Mouse (Mus musculus) urinary bladder, postnatal 25 days (tissue): ENCODE measurements at regions not wholly inside any gene's neighbourhood (a gene's known extent, or its start where the extent isn't known, plus 50 kb on each side); places are given as distances from the start of the nearest gene placed in this dataset.

Experiments
- DNase-seq: peaks from one replicate; pipeline ENCODE4 v3.0.0; 2022; ENCODE audit warnings: low spot score

DNA sequence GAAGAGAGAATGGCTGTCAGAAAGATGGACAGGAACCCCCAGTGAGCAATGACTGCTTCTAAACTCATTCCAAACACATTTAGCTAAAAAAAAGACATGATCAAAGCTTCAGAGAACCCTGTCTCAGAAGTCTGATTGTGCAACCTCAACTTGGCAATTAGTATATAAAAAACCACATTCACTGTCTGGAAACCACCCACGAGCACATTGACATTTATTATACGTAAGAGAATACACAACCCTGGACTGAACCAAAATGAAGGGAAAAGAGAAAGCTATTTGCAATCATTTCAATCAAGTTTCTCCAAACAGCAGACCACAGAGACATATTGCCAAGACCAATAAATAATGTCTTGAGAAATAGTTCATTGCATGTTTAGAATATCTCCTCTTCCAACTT, 820.7 kb upstream of the Adgrl2 start:
- no peak for DNase-seq

DNA sequence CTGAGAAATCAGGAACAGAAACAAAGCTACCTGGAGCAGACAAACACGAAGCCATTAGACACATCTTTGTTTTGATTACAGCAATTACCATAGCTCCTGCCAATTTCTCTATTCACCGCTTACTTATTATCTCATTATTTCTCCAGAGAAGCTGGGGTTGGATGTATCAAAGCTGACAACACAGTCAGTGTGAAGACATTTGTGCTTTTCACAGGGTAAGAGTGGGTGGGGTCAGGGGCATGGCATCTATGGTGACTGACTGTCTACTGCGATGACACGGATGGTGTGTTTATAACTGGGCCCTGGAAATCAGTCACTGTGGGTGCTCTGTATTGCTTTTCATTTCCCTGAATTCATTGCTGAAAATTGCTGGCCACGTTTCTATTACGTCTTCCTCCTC, 815.0 kb upstream of the Adgrl2 start:
- no peak for DNase-seq

DNA sequence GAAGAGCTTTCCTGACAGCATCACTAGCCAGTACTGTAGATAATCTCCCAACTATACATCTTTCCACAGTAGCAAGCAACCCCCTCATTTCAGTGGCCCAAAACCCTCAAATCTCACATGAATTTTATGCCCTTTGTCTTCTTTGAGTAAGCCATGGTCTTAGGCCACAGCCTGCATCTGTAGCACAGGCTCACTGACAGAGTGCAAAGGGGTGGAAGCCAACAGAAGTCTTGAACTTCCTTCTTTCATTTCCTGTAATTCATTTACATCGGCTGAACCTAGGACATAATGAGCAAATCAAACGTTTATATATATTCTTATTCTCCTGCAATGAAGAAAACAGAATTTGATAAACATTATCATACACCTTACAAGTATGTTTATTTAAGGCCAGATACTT, 805.8 kb upstream of the Adgrl2 start:
- no peak for DNase-seq

DNA sequence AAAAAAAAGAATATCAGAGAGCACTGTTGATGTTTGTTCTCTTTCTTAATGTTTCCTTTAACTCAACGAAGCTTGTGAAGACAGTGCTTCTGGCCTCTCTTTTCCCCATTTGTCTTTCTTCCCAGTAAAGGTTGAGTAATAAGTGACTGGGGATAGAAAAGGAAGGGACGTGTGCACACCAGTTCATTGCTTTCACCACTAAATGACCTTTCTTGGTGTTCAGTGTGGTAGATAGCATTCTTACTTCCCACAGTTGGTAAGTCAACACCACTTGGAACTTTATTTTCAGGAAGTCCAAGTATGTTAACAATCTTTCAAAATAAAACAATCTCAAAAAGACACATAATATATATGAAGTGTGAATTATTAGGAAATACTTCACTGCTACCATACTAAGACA, 801.2 kb upstream of the Adgrl2 start:
- no peak for DNase-seq

DNA sequence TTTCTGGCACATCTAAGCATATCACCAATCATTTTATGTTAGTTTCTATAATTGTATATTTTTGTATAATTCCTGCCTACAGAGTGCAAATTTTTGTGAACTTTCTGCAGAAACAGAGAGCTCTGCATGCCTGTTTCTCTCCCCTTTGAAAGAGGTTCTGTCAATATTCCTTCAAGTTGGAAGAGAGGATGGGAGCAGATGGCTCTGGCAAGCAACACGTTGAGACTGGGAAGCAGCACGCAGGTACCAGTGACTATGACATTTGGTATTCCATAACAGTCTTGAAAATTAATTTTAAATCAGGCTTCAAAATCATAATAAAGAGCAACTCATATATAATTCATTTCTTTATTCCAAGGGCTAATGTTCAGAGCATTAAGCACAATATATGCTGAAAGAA, 795.7 kb upstream of the Adgrl2 start:
- no peak for DNase-seq

DNA sequence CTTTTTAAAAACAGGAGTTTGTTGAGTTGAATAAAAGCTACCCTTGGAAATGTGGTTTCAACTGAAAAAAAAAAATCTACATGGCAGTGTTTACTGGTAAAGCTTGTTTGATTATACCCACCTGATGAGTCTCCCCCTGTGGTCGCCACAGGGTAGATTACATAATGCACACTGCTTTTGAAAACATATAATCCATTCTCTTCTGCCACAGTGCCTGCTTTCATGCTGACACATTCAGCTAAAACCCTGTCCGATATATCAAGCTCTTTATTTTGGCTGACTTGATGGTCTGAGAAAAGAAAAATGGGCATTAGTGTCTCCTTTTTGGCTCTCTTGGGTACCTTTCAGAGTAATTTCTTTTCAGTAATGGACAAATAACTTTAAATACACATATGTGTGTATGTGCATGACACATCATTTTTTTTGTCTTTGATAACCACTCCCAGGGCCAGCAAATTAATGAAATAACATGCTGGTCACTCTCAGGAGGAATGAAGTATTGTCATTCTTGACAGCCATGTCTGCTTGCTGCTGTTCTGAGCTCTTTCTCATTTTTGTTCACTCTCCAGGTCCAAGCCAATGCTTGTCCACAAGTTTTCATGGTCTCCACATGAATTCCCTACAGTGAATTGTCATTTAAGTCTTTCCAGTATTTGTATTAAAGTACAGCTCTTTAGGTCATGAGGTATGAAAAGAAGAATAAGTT, 793.7 kb upstream of the Adgrl2 start:
- DNase-seq = no peak

DNA sequence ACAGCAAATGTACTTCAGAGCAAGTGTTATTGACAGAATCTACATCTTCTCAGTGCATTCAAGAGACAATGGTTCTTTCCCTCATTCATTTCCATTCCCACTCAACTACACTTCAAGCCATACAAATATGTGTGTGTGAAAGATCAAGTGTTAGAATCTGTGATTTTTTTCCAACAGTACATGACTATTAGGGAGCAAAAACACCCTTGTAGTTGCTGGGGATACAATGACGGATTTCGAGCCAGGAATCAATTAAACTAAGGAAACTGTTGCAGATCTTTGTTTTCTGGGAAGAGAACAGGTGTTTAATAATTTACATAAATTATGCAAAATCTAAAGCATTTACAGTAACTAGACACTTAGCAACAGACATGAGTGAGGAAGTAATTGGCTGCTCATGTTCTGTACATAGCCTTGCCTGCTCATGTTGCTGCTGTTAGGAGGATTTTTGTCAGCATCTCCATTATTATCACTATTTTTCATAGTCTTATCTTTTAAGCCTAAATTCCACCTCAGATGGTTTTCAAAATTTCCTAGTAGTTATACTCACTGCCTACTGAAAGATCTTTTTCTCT, 777.6 kb upstream of the Adgrl2 start:
- no peak for DNase-seq

DNA sequence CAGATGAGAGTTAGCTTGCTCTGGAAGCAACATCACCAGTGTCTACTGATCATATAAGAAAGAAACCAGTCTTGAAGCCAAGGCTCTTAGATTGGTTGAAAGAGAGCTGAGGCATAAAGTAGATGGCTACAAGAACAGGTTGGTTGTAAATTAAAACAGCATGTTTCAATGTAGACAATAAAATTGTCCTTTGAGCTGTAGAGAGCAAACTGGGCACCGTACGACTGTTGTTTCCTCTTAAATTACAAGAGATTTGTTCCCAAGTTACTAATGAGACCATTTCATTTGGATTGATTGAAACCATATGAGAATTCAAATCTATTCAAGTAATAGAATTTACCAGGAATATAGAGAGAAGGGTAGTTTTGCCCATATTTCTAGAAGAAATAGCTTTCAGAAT, 770.9 kb upstream of the Adgrl2 start:
- DNase-seq = no peak

DNA sequence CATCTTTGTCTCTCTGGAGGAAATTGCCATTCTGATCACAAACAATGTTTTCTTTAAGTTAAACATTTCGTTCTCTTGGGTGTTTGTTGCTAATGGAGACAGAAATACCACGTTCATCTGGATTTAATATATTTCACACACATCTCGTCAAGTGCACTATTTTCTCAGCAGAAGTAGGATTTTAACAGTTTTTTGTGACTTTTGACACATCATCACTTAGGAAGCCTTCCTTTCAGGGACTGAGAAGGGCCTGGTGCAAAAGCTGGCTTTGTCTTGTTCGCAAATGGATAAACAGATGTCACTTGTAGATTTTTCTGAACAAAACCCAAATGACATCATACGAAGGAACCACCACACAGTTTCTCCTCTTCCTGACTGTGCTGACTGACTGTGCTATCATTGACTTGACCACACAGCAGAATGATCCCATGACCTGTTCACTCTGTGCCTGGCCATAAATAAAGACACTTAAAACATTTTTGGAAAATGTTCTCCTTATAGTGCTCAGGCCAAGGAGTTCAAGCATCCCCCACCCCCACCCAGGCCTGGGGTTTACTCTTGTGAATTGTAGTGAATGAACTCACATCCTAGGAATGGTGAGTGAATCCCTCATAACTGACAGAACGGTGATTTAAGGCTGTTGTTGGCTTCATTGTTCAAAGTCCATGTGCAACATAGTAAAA, 767.7 kb upstream of the Adgrl2 start:
- DNase-seq = no peak

DNA sequence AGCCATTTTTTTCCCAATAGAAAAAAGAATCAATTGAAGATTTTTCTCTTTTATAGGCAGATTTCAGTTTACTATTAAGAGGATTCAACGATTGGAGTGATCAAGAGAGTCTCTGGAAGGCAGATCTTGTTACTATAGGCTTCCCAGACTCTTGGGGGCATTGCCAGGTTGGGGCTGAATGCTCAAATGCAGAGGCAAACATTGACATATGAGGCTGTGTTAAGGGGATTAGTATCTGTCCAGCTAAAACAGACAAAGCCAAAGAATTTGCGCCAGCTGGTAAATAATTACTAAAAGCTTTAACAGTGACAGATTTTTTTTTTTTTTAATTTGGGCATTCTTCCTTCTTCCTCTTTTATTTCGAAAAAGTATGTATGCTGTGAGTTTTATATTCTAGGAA, 745.7 kb upstream of the Adgrl2 start:
- no peak for DNase-seq

DNA sequence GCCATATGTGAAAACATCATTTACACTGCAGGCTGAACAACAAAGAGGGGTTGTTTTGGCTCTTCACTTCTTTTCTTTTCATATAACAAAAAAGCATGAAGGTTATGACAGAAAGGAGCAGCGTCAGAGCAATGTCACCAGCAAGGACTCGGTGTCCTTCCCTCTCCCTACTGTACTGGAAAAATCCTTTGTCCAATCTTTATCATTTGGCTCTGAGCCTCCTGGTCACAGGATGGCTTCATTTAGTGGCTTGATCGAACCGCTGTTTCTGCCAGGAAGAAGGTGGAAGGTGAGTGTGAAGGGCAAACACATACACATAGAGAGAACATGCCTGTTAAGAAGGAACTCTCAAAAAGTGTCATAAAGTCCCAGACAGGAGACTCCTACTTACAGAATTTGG, 735.9 kb upstream of the Adgrl2 start:
- DNase-seq = no peak

DNA sequence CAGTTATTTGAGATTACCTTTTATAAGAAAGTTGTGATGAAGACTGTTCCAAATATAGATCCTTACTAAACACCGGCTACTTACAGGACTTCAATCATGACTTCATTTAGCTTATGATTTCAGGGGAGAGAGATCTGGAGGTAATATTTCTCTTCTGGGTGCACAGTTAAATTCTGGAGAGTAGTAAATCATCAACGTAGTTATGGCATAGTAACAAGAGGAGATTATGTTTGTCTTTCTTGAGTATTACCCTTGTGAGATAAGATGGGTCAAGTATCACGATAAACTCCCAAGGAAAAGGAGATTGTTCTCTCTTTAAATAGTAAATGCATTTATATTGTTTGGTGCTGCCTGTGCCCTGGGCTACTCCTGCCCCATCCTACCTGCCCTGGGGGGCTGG, 734.5 kb upstream of the Adgrl2 start:
- DNase-seq = no peak

DNA sequence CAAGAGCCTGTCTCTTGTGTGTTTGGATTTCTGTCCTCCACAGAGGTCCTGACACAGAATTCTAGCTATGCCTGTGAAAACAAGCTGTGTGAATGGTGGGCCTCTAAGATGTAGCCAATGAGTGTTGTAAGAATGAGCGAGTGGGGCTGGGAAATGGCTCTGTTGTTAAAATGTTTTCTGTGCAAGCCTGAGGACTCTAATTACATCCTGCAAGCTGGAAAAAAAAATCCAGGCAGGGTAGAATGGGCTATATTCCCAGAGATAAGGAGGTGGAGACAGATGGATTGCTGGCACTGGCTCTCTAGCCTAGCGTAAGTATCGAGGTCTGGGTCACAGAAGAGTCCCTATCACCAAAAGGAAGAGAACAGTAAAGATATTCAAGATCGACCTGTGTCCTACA, 731.5 kb upstream of the Adgrl2 start:
- DNase-seq = no peak

DNA sequence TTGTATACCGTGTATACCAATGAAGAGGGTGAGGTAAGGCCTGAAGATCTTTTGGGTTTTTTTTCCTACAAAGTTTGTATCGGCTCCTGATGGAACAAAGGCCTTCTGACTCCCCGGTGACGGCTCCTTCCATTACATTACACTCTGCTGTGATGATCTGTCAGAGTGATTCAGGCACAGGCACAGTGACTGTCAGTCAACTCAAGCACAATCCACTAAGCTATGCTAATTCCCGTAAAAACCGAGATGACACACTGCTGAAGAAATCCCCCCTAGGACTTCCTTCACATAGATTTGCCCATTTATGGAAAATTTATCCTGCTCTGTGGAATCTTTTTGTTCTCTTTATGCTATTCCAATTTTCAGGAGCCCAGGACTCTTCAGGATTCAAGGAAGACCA, 730.0 kb upstream of the Adgrl2 start:
- DNase-seq = no peak

DNA sequence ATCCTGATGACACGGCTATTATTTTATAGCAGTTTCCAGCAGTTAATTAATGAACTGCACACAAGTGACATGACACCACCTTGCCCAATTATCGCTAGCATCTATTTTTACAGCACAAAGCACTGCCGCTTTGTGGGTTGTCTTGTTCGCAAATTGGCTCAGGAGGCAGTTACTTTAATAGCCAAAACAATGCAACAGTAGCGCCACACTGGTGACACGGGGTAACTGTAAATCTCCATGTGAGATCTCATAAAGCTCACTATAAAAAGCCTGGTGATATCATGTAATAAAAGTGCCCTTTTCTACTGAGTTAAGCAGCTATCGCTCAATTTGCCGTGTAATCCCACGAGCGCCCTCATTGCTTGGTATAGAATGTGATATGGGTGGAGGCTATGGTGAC, 715.4 kb upstream of the Adgrl2 start:
- DNase-seq = no peak

DNA sequence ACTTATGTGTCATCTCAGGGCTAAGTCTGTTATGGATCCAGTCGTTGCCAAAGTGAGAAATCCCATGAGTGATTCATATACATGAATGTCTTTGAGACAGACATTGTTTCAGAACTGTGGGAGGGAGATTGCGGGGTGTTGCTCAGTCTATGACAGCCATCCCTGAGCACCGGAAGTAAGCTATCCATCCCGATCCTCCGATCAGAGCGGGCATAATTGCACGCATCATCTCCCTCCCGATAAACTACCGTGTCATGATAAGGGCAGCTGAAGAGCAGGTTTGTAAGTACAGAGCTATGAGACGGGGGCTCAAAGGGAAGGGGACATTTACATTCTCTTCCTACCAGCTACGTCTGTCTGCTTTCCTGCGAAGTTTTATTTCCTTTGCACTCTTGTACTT, 715.0 kb upstream of the Adgrl2 start:
- no peak for DNase-seq

DNA sequence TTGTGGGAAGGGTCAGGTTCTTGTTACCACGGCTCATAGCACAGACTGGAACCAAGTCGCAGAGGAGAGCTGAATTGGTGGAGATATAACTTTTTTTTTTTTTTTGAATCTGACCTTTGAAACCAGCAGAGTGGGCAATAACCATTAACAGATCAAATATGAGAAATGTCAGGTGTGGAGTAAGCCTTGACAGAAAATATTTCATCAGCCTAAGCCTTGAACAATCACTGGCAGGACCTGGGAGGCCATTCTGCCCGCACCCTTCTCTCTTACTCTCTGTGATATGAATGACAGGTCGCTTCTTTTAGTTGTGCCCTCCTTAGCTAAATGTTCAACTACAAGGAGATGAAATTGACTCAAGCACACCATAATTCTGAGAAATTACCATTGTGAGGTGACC, 714.1 kb upstream of the Adgrl2 start:
- DNase-seq = no peak

DNA sequence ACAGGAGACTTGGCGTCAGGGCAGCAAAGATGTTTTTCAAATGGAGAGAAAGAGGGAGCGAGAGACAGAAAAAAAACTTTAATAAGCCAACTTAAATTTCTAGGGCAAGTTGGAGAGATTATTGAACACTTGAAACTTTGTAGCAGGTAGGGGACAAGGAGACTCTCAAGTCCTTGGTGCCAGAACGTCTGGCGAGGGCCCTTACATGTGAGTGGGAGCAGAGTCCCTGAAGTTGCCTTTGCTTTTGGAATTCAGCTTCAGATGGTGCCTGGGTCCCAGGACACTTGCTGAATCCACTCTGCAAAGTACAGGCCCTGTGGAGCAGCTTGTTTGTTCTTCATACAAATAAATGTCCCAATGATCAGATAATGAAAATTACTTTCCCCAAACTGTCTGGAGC, 693.2 kb upstream of the Adgrl2 start:
- no peak for DNase-seq

DNA sequence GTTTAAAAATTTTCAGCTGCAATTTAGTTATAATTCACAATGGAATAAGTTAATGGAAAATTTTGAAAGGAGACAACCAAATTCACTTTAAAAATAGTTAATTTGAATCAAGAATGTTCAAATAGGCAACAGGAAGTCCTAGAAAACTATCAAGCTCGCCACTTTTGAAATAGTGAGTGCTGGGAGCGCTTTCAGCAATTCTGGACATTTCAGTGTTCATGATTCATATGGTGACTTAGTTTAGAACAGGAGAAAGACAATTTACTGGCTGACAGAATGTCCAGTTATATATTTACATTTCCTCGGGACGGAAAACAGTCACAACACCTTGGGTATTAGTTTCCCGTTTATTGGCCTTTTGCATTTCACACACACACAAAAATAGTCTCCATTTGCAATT, 691.9 kb upstream of the Adgrl2 start:
- DNase-seq = no peak

DNA sequence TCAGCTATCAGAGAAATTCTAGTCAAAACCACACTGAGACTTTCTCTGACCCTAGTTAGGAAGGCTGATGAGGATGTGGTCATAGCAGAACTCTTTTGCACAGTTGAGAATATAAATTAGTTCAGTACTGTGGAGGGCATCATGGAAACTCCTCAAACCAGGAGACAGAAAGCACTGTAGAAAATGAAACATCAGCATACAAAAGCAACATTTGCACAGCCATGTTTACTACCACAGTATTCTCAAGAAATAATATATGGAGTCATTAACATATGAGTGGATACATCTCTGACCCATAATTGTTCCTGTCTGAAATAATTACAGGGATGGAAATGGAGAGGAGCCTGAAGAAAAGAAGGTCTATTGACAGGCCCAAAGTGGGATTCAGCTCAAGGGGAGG, 683.6 kb upstream of the Adgrl2 start:
- DNase-seq = no peak

DNA sequence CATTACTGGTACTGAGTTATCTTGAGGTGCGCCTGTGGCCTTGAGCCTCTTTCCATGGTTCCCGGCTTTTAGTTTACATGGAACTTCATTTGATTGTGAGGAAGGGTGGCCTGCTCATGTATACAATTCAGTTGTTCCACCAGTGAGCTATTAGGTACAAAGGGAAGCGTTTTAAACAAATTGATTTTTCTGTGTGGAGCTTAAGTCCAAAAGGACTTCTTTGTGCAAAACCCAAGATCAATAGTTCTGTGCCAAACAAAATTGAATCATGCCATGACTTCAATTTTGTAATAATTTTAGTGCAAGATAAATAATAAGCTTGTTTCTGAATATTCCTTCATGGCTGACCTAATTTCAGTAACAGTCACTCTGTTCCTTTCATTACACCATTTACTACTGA, 674.3 kb upstream of the Adgrl2 start:
- DNase-seq = no peak

DNA sequence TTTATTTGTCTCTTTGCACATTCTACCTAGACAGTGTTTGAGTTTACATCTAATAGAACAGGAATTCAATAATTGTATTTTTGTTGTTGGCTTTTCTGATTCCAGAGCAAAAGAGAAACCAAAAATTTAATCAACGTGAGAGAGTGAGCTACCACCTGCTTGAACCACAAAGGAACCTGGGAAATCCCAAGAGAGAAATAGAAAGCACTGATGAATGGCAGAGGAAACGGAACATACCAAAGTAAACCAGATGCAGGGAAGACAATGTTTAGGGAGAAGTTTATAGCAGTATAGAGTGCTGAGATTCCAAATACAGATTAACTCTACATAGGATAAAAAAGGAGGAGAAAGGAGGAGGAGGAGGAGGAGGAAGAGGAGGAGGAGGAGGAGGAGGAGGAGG, 648.0 kb upstream of the Adgrl2 start:
- DNase-seq = no peak

DNA sequence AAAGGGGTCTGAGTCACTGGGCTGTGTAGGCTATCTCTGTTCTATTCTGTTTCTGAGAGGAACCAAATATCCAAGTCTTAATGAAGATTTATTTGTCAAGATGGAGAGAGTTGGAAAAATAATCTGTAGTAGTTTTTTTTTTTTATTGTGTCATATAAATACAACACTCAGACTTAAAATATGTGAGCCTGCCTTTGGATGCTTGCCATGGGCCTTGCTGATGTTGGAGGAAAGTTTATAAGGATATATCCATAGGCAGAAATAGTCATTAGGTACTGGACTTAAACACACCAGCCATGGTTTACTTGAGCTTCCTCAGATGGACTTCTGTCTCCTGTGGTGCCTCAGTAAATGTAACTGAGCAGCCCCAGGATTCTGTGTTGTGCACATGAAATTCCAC, 635.8 kb upstream of the Adgrl2 start:
- DNase-seq = no peak

DNA sequence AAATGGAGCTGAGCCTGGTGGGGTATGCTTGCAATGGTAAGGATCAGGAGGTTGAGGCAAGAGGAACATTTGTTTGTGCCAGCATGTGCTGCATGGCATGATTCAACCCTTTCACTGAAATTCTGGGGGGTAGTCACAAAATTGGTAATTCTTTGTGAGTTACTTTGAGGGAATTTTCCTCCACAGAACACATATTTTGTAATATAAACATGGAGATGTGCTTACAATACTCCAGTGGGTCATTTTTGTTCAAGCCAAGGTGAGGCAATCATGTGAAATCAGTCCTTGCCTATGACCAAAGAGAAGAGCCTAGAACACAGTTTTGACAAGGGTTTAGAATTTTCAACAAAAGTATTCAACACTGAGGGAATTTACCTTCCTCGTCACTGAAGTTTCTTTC, 635.1 kb upstream of the Adgrl2 start:
- DNase-seq = no peak
